Mouse (Mus musculus) leukemia stem cell, adult 10-12 weeks (primary cell): Measurements from ENCODE around the gene Olfr1039. TPM values are rescaled to one million over a fixed set of nuclear protein-coding genes. Genes with fewer than 3 reads are reported as not detected.

Source experiments
- polyA plus RNA-seq: library from polyadenylated mRNA; stranded (reverse); fragments of >175 nt; gene quantifications from 2 replicates; pipeline ENCODE4 v1.2.3, GENCODE M21; 2012; ENCODE audit warnings: low replicate concordance

Gene Olfr1039
- polyA plus RNA-seq: not detected in 2 replicates

DNA sequence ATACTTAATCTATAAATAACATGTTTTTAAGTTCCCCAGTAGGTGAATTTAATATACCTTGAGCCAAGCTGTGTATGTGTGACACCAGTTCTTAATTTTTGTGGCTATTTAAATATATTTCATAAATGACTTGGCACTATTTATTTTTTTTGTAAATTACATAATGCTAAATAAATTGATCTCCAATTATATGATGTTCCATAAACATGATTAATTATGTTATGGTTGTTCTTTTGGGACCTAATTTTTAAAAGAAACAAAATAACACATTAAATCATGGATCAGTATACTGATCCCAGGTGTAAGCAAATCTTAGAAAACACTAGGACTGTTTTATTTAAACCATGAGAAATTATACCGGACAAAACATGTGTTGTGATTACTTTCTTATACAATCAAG lies at the start of gene Olfr1039:
Gene Olfr1039, minus strand, starts transcription at position 101 of the 400 bp plus-strand sequence.

DNA sequence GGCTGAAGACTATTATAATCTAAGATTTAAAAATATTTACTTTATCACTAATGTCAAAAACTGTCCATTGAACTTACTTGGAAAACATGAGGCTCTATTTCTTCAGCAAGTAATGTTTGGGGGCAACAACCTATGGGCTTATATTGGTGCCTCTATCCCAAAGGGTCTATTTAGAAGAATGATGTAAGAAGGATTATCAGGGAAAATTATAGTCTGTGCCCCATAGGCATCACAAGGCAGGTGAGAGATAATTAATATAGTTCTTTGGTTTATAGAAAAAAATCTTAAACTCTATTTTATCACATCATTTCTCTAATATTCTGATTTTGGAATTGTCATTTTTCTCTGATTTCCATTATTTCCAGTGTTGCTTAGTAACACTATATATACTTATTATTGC lies 42.0 kb upstream of the Olfr1039 start, which contains the start of gene Olfr1044:
Gene Olfr1044, minus strand, starts transcription at position 101 of the 400 bp plus-strand sequence.

GRCm38 (mm10) chr2:86167422-86167821 lies 31.7 kb upstream of the Olfr1039 start, which contains the start of gene Olfr1043:
Gene Olfr1043, minus strand, starts transcription at chr2:86167522.

DNA sequence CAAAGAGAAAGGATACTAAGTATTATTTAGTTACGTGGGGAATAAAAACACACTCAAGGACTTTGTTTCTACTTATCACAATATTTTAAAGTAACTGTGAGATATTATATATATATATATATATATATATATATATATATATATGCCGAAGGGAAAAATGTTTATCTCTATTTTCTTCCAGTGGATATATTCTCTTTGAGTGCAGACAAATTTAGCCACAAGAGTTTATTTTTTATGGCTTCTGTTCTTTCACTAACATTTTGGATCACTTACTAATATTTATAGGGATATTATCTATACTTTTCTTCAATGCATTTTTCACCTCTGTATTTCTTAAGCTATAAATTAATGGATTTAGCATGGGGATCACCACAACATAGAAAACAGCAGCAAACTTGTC lies 26.0 kb upstream of the Olfr1039 start, which contains the start of gene Olfr1042:
Gene Olfr1042, minus strand, starts transcription at position 101 of the 400 bp plus-strand sequence.

GRCm38 (mm10) chr2:86146632-86147031 lies 10.9 kb upstream of the Olfr1039 start, which contains the start of gene Olfr1040:
Gene Olfr1040, minus strand, starts transcription at chr2:86146732.

GRCm38 (mm10) chr2:86087285-86087684 lies 48.4 kb downstream of the Olfr1039 start, which contains the start of gene Olfr1037:
Gene Olfr1037, minus strand, starts transcription at chr2:86087385.

Other genes with a start within 250 kb of the Olfr1039 start
- gene Olfr1024, start 230.9 kb downstream of the Olfr1039 start, polyA plus RNA-seq: not detected in 2 replicates
- gene Olfr1025-ps1, start 220.7 kb downstream of the Olfr1039 start, polyA plus RNA-seq: not detected in 2 replicates
- gene Olfr1026, start 214.4 kb downstream of the Olfr1039 start, polyA plus RNA-seq: not detected in 2 replicates
- gene Olfr1028, start 185.5 kb downstream of the Olfr1039 start, polyA plus RNA-seq: not detected in 2 replicates
- not detected in 2 replicates for gene Olfr1029, start 162.0 kb downstream of the Olfr1039 start, polyA plus RNA-seq
- gene Olfr1030, start 156.7 kb downstream of the Olfr1039 start, polyA plus RNA-seq: not detected in 2 replicates
- gene Olfr1031, start 145.6 kb downstream of the Olfr1039 start, polyA plus RNA-seq: not detected in 2 replicates
- gene Olfr1032, start 130.4 kb downstream of the Olfr1039 start, polyA plus RNA-seq: not detected in 2 replicates
- gene Olfr1033, start 115.3 kb downstream of the Olfr1039 start, polyA plus RNA-seq: not detected in 2 replicates
- not detected in 2 replicates for gene Olfr1034, start 90.1 kb downstream of the Olfr1039 start, polyA plus RNA-seq
- not detected in 2 replicates for gene Olfr1036, start 61.9 kb downstream of the Olfr1039 start, polyA plus RNA-seq
- not detected in 2 replicates for gene Olfr1037, start 48.5 kb downstream of the Olfr1039 start, polyA plus RNA-seq
- gene Olfr1040, start 10.8 kb upstream of the Olfr1039 start, polyA plus RNA-seq: not detected in 2 replicates
- not detected in 2 replicates for gene Olfr1042, start 25.9 kb upstream of the Olfr1039 start, polyA plus RNA-seq
- 0.19 TPM in 1 of 2 replicates, not detected in the other for gene Olfr1043, start 31.6 kb upstream of the Olfr1039 start, polyA plus RNA-seq
- gene Olfr1044, start 41.9 kb upstream of the Olfr1039 start, polyA plus RNA-seq: not detected in 2 replicates
- not detected in 2 replicates for gene Olfr52, start 49.8 kb upstream of the Olfr1039 start, polyA plus RNA-seq
- not detected in 2 replicates for gene Olfr1045, start 67.1 kb upstream of the Olfr1039 start, polyA plus RNA-seq
- gene Olfr1046, start 83.4 kb upstream of the Olfr1039 start, polyA plus RNA-seq: not detected in 2 replicates
- gene Olfr1047, start 95.5 kb upstream of the Olfr1039 start, polyA plus RNA-seq: not detected in 2 replicates
- not detected in 2 replicates for gene Olfr1048, start 104.4 kb upstream of the Olfr1039 start, polyA plus RNA-seq
- not detected in 2 replicates for gene Olfr1049, start 122.4 kb upstream of the Olfr1039 start, polyA plus RNA-seq
- not detected in 2 replicates for gene Olfr1051, start 143.2 kb upstream of the Olfr1039 start, polyA plus RNA-seq
- not detected in 2 replicates for gene Olfr1052, start 156.5 kb upstream of the Olfr1039 start, polyA plus RNA-seq
- gene Olfr1053, start 179.4 kb upstream of the Olfr1039 start, polyA plus RNA-seq: not detected in 2 replicates
- not detected in 2 replicates for gene Olfr1054, start 199.5 kb upstream of the Olfr1039 start, polyA plus RNA-seq
- not detected in 2 replicates for gene Olfr1055, start 214.4 kb upstream of the Olfr1039 start, polyA plus RNA-seq
- gene Olfr1056, start 226.5 kb upstream of the Olfr1039 start, polyA plus RNA-seq: not detected in 2 replicates
- not detected in 2 replicates for gene Olfr1057, start 242.5 kb upstream of the Olfr1039 start, polyA plus RNA-seq